Mouse (Mus musculus): Measurements from ENCODE around the gene Vmn1r192.
"Not testable (repeated sequence)": the region's sequence is repeated elsewhere in the genome, so short reads cannot be mapped to it uniquely, and the experiment has no call there.

Vmn1r192 gene

DNA sequence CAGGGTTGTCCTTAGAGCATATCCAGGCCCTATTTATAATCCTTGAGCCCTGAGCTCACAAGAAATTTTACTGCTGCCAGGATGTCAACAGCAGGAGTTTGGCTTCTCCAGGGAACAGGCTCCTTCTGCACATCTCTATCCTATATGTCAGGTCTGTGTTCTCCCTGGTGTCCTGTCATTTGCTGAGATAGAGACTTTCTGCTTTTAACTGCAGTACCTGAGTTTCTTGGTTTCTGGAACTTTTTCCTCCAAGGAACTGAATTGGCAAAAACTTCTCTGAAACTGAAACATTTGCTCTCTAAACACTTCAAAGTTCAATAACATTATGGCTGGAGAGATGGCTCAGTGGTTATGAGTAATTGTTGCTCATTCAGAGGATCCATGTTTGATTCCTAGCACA lies at the start of gene Vmn1r192:
Gene Vmn1r192 (minus strand): TSS at position 101 of the 400 bp plus-strand sequence.
- DNase-seq = no peak

DNA sequence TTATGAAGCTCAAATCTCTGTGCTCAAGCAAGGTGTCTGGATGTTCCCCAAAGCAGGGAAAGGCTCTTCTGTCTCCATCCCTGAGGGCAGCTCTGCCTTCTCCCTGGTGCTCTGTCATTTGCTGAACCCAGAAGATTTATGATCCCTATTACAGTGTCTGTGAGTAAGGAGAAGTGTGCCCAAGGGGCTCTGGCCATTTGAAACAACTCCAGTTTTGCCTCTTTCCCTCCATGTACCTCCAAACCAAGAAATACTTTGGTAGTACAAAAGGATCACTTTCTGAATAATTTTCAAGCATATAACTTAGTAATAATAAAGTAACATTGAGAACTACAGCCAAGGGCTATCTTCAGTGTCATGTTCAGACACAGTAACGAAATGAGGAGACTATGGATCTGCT lies 32.1 kb upstream of the Vmn1r192 start, which contains the start of gene Vmn1r193:
Gene Vmn1r193 (minus strand): TSS at position 101 of the 400 bp plus-strand sequence.
- not testable (repeated sequence) for DNase-seq

- DNase-seq = not testable (repeated sequence)
Measured at GRCm38 (mm10) chr13:22192756-22193155, 1.8 kb upstream of the Vmn1r192 start.

GRCm38 (mm10) chr13:22190385-22190784 lies 556 bp downstream of the Vmn1r192 start:
- DNase-seq = no peak

GRCm38 (mm10) chr13:22189313-22189712 lies 1.6 kb downstream of the Vmn1r192 start:
- DNase-seq = no peak

DNA sequence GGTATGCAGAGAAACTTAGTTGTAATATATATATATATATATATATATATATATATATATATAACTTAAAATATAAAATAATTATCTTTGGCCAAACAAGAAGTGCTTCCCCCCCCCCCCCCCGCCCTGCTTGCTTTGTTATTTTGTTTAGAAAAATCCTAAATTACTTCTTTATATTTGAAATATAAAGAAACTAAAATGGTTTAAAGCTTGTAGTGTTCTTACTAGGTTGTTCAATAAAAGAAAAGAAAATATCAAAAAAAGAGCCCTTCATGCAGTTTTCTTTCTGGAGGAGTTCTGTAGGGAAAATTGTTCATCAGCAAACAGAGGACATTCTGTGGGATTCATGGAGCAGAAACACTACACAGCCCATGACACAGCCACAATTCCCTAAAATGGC lies 7.1 kb downstream of the Vmn1r192 start, which contains the start of gene Vmn1r191:
Gene Vmn1r191 (minus strand): TSS at position 101 of the 400 bp plus-strand sequence.
- DNase-seq = no peak

DNA sequence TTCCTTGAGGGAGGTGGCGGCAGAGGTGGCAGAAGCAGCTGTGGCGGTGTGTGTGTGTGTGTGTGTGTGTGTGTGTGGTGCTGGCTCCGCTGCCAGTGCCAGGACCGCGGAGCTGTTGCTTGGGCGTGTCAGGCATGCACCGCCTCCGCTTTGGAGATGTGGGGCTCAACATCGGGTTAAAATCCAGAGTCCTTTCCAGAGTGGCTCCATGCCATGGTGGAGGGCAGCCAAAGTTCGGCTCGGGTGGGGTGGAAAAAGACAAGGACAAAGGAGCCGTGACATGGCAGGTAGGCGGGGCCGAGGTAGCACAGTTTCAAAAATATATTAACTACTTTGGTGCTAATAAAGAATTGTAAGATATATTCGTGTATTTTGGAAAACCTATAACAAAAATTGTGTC lies 22.5 kb downstream of the Vmn1r192 start:
- DNase-seq = no peak

GRCm38 (mm10) chr13:22136495-22137293 lies 54.2 kb downstream of the Vmn1r192 start:
- not testable (repeated sequence) for DNase-seq
